Mouse (Mus musculus) heart, adult 9 months (tissue): ENCODE results near the gene 9430038I01Rik.
A peak's percentile ranks its signal among the peaks of the same experiment; 100 is the strongest.
"Not testable (repeated sequence)": the region's sequence is repeated elsewhere in the genome, so short reads cannot be mapped to it uniquely, and the experiment has no call there.

ENCODE experiments used
- DNase-seq, 2 experiments: peaks; one replicate each; pipeline ENCODE4 v3.0.0; 2022; ENCODE audit warnings: low spot score in 2 of 2

Gene 9430038I01Rik

GRCm38 (mm10) chr7:137410337-137411197 lies at the start of gene 9430038I01Rik:
TSS of gene 9430038I01Rik (minus strand) at chr7:137410762.
- peak; percentile 98 for DNase-seq

DNA sequence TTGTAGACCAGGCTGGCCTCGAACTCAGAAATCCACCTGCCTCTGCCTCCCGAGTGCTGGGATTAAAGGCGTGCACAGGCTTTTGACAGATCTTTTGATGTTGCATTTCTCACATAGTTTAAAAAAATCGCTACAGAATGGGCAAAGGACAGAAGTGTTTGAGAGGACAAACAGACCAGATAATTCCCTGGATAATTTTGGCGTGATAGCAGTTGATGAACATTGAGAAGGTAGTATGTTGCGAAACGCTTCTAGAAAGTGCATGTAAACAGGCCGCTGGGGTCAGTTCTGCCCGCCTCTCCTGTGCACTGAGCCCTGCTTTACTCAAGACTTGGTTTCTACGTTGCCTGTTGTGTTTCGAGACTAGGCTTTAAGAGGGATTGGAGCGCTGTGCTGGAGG lies 34.8 kb upstream of the 9430038I01Rik start:
- no peak for DNase-seq

GRCm38 (mm10) chr7:137442951-137443350 lies 32.4 kb upstream of the 9430038I01Rik start:
- peak; percentile 12 to 62 for DNase-seq

DNA sequence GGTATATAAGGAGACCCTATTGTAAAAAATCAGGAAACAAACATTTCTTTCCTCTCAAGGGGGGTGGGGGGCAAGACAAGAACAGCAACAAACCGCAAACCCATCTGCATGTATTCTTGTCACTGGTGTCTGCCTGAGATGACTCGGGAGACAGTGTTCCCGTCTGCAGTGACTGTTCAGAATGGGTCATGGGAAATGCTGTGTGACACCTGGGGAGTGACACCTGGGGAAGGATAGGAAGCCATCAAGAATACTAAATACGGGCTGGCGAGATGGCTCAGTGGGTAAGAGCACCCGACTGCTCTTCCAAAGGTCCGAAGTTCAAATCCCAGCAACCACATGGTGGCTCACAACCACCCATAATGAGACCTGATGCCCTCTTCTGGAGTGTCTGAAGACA lies 28.4 kb upstream of the 9430038I01Rik start:
- not testable (repeated sequence) for DNase-seq

GRCm38 (mm10) chr7:137438179-137438550 lies 27.6 kb upstream of the 9430038I01Rik start:
- peak in 1 of 2 experiments; percentile 10 for DNase-seq

GRCm38 (mm10) chr7:137437440-137438178 lies 27.0 kb upstream of the 9430038I01Rik start, which contains the start of gene Glrx3:
TSS of gene Glrx3 (plus strand) at chr7:137437614.
- peak; percentile 96 to 97 for DNase-seq

DNA sequence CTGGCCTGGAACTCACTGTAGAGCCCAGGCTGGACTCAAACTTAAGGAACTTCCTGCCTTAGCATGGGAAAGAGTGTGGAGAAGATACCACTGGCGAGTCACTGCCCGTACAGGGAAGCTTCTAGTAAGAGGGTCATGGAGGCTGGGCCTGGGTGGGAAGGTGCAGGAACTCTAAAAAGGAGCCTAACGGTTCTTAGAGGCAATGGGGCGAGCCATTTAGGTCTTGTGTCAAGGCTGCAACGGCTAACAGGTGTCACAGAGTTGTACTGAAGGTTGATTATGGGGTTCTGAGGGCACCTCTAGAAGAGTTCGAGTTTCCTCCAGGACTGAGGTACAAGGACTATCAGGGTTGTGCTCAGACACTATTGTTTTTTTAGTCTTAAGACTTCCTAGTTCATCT lies 26.3 kb upstream of the 9430038I01Rik start:
- DNase-seq: peak in 1 of 2 experiments; percentile 5

DNA sequence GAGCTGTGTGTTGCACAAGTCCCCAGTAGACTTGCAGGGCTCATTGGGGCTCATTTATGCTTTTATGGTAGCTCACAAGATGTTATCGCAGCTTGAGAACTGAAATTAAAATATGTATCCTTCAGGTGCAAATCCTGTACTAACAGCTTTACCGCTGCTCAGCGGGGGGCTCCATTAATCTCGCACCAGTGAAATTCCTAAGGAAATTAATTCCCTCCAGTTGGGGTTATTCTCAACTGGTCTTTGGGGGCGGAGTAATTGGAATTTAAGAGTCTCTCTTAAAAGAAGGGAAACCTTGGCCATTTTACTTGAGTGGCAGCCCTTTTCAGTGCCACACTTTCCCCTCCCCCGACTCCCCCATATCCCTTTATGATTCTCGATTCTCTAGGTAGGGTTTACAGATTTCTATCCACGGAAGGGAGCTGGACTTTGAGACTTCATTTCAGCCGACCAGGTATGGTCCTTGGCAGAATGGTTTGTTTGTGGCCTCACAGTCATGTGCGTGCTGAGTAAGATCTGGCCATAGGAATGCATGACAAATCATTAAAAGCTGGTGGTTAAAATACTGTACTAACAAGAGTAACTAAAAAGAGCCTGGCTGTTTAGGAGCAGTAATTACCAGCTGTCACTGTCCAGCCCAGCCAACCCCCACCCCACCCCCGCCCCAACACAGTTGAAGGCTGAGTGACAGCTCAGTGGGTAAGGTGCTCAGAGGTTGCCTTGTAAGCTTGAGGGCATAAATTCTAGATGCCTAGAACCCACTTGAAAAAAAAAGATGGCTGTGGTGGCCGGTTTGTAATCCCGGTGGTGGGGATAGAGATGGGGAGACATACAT lies 21.4 kb upstream of the 9430038I01Rik start:
- DNase-seq: no peak

GRCm38 (mm10) chr7:137426693-137427092 lies 16.1 kb upstream of the 9430038I01Rik start:
- no peak for DNase-seq

DNA sequence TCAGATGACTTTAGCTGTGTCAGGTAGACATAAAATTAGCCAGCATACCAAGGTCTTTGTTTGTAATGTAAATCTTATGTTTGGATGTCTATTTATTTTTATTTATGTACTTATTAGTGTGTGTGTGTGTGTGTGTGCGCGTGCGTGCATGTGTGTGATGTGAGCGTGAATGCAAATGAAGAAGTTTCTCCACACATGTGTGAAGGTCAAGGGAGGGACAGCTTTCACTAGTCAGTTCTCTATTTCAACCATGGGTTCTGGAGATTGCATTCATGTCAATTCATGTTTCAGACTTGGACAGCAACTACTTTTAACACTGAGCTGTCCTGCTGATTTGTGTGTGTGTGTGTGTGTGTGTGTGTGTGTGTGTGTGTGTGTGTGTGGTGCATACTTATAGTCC lies 10.7 kb upstream of the 9430038I01Rik start:
- no peak for DNase-seq

GRCm38 (mm10) chr7:137420550-137420949 lies 10.0 kb upstream of the 9430038I01Rik start:
- no peak for DNase-seq

- DNase-seq: no peak
Observed at GRCm38 (mm10) chr7:137414710-137415109, 4.1 kb upstream of the 9430038I01Rik start.

DNA sequence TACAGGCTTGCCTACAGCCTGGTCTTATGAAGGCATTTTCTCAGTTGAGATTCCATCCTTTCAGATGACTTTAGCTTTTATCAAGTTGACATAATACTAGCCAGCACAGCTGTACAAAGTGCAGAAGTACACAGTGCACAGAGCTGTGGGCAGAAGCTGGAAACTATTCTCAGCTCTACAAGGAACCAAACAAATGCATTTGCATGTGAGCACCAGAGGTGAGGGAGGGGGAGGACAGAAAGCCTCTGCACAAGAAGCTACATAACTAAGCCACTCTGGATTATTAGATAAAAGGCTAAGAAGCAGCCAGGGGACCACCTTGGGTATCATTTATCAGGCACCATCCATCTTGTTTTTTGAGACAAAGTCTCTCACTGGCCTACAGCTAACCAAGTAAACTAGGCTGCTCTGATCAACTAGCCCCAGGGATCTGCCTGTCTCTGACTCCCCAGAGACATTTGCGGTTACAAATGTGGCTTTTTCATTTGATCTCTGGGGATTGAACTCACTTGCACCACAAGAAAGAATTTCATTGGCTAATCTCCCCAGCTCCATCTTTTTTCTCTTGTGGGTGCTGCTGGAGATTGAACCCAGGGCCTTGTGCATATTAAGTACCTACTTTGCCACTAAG lies 3.0 kb downstream of the 9430038I01Rik start:
- DNase-seq: no peak

DNA sequence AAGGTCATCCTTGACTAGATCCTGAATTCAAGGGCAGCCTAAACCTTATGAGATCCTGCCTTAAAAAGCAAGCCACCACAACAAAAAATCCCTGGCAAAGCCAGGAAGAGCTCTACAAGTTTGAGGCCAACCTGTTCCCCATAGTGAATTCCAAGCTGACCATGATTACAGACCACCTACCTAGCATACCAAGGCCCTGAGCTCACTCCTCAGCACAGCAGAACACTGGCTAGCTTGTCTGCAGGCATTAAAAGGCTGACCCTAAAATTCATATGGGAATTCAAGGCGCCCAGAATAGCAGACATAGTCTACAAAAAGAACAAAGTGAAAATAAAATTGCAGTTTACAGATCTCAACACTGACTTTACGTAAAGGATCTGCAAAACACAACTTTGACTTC lies 6.4 kb downstream of the 9430038I01Rik start:
- DNase-seq: no peak

DNA sequence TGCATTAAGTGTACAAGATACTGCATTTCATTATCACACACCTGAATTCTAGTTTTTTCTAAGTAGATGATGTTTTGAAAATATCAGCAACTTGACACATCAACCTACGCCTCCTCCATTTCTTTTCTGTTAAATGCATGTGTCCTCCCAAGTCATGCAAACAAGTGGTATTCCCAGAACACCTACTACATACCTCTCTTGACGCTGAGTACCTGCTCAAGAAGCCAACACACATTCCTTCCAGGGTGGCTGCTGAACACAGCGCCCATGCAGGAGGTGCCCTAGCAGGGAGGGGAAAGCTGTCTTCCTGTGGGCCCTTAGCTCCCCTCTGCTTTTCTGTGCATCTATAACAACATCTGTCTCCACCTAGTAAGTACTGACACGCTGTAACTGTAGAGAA lies 11.6 kb downstream of the 9430038I01Rik start:
- DNase-seq: no peak

GRCm38 (mm10) chr7:137397361-137397910 lies 13.1 kb downstream of the 9430038I01Rik start:
- DNase-seq: no peak

- DNase-seq: no peak
Observed at GRCm38 (mm10) chr7:137395421-137395820, 15.1 kb downstream of the 9430038I01Rik start.

DNA sequence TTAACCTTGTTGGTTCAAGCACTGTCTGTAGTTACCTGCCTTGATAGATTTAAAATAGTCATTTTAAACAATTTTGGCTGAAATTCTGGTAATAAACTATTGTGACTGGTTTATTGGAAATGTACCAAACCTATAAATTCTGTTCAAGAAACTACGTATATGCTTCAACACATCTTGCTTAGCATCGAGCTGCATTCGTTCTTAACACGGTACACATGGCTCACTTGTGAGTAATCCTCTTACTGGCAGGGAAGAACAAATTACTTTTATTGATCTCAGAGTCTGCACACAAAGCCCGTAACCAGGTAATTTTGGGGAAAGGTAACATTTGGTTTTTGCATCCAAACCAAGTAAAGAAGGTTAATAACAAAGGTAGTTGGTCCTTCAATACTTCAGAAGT lies 22.7 kb downstream of the 9430038I01Rik start:
- no peak for DNase-seq

- DNase-seq: no peak
Observed at GRCm38 (mm10) chr7:137374996-137375395, 35.6 kb downstream of the 9430038I01Rik start.

GRCm38 (mm10) chr7:137371770-137372169 lies 38.8 kb downstream of the 9430038I01Rik start:
- no peak for DNase-seq

- DNase-seq: no peak
Observed at GRCm38 (mm10) chr7:137370175-137370574, 40.4 kb downstream of the 9430038I01Rik start.
